18 mouse cellular contexts compared by ENCODE assay signal in genomic region chr1:135913657-135914056, GRCm38 (mm10). TPM values are rescaled to one million over a fixed set of nuclear protein-coding genes. Genes with fewer than 3 reads are reported as not detected.
"Had no signal": no experiment of that assay in that cellular context is flagged by ENCODE, and none has a peak within 500 bp of the region (broad histone marks: within the 10 kb centered on the region; RNA-seq: fewer than 3 reads in every experiment).

No protein-coding gene starts in this region.

- H3K9me3 ChIP-seq: limb, embryonic 12.5 days; limb, embryonic 15.5 days; liver, embryonic 15.5 days; lung, embryonic 15.5 days; midbrain, embryonic 12.5 days; midbrain, embryonic 15.5 days; neural tube, embryonic 13.5 days had no signal

- H3K36me3 ChIP-seq: limb, embryonic 12.5 days; limb, embryonic 15.5 days; liver, embryonic 15.5 days; lung, embryonic 15.5 days; midbrain, embryonic 12.5 days; midbrain, embryonic 15.5 days; neural tube, embryonic 13.5 days had no signal

- H3K27ac ChIP-seq: limb, embryonic 12.5 days; limb, embryonic 15.5 days; liver, embryonic 15.5 days; lung, embryonic 15.5 days; midbrain, embryonic 12.5 days; midbrain, embryonic 15.5 days; neural tube, embryonic 13.5 days had no signal

- DNase-seq: kidney, adult 18-20 months; kidney, adult 9 months; kidney, postnatal 14 days; kidney, postnatal 4 days; left cerebral cortex, postnatal 4 days; lung, adult 18-20 months; lung, postnatal 10 days; lung, postnatal 36 days; thymus, adult 18-20 months; thymus, postnatal 36 days had no signal

- H3K9ac ChIP-seq: limb, embryonic 12.5 days; limb, embryonic 15.5 days; liver, embryonic 15.5 days; lung, embryonic 15.5 days; midbrain, embryonic 12.5 days; midbrain, embryonic 15.5 days; neural tube, embryonic 13.5 days had no signal

- H3K4me2 ChIP-seq: limb, embryonic 12.5 days; limb, embryonic 15.5 days; liver, embryonic 15.5 days; lung, embryonic 15.5 days; midbrain, embryonic 12.5 days; midbrain, embryonic 15.5 days; neural tube, embryonic 13.5 days had no signal

- H3K4me3 ChIP-seq: limb, embryonic 12.5 days; limb, embryonic 15.5 days; liver, embryonic 15.5 days; lung, embryonic 15.5 days; midbrain, embryonic 12.5 days; midbrain, embryonic 15.5 days; neural tube, embryonic 13.5 days had no signal

- ATAC-seq: midbrain, embryonic 15.5 days had no signal

RNA-seq across cellular contexts. Expression of gene Pkp1, which starts 5.3 kb away (rescaled TPM):
- polyA plus RNA-seq: liver, embryonic 15.5 days; spleen, adult 2 months had no signal
